Mouse (Mus musculus): Measurements from ENCODE around the gene Ifna16. TPM values are rescaled to one million over a fixed set of nuclear protein-coding genes. Genes with fewer than 3 reads are reported as not detected.
A peak's percentile ranks its signal among the peaks of the same experiment; 100 is the strongest.

Gene Ifna16
- total RNA-seq, 2 experiments from 2014 or later: not detected

DNA sequence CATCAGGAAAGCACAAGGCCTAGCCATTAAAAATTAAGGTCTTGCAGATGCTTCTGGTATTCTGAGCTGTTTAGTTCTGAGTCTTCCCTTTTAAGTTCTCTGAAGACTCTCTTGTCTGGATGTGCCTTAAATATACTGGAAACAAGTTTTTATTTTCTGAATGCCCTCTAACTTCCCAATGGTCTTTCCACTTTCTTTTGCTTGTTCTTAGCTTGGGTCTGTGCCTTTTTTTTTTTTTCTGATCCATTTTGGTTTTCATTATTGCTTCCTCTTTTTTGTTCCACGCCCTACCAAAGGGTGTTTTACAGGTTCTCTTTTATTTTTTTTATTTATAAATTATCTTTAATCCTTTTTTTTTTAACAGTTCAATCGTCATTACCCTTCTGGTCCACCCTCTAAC is 32.4 kb downstream of the Ifna16 start, which contains the start of gene Ifna13:
Ifna13 (minus strand) TSS at position 101 of the 400 bp plus-strand sequence.
- DNase-seq (ENCODE audit: low spot score in 2 of 2): no peak

DNA sequence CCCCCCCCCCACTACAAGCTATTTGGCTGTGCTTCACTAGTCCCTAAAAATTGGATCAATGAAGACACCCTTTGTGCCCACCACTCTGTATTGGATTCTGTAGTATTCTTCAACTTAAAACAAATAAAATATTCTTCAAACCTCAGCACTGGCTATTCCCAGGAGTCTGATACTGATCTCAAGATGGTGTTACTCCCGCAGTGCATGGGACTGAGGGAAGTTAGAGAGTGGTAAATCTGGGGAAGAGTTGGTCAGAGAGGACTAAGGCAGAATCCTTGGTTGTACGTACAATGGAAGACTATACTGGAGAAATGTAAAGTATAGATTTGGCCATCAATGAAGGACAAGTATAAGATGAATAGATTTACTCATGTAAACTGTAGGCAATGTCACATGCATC is 34.2 kb downstream of the Ifna16 start:
- DNase-seq (ENCODE audit: low spot score in 2 of 2): no peak

GRCm38 (mm10) chr4:88641077-88641831 is 35.5 kb downstream of the Ifna16 start:
- DNase-seq (ENCODE audit: low spot score in 2 of 2): peak; percentile 97 to 98

DNA sequence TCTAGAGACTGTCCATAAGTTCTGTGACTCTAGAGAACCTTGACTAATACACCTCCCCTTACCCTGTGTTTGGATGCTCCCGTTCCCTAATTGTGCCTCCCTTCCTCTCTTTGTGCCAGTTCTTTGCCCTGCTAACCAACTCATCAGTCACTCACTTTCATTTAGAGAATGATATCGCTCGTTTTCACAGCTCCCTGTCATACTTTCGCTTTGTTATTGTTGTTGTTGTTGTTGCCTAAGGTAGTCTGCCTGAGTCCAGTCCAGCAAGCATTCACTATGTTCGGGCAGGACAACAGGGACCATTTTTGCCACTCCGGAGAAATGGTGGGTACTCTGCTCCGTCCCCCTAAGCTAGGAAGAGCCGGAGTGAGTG is 36.0 kb downstream of the Ifna16 start:
- no peak for DNase-seq (ENCODE audit: low spot score in 2 of 2)

DNA sequence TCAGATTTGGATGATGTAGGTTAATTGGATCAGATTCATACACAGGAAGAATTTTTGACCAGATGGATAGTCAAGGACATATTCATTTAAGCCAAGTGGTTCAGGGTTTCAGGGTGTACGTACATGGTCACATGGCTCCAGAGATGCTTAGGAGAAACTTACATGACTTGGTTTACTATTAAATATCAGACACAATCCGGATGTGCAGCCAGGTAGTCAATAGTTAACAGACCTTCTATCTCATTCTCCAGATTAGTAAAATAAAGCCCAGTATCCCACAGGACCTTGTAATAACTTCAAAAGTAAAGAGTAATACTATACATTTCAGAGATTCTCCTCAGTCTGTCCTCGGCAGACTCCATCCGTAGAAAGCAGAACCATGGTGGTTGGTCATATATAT is 42.4 kb downstream of the Ifna16 start, which contains the start of gene C87499:
C87499 (minus strand) TSS at position 101 of the 400 bp plus-strand sequence.
- no peak for DNase-seq (ENCODE audit: low spot score in 2 of 2)

Other genes starting within 250 kb of the Ifna16 start
- 1 to 10 TPM; 3.7 to 4.2 TPM for gene Hacd4, start 238.0 kb downstream of the Ifna16 start, total RNA-seq (2021)
- not detected for gene Ifnb1, start 154.2 kb downstream of the Ifna16 start, total RNA-seq (2021)
- gene Ifna15, start 118.7 kb downstream of the Ifna16 start, total RNA-seq (2021): not detected
- not detected for gene Ifna14, start 105.1 kb downstream of the Ifna16 start, total RNA-seq (2021)
- not detected for gene Ifna9, start 84.5 kb downstream of the Ifna16 start, total RNA-seq (2021)
- not detected for gene Ifna12, start 73.5 kb downstream of the Ifna16 start, total RNA-seq (2021)
- gene C87499, start 42.5 kb downstream of the Ifna16 start, total RNA-seq (2021): not detected
- gene Ifna13, start 32.5 kb downstream of the Ifna16 start, total RNA-seq (2021): not detected
- gene Ifna2, start 7.0 kb upstream of the Ifna16 start, total RNA-seq (2021): not detected
- not detected for gene Ifnab, start 14.4 kb upstream of the Ifna16 start, total RNA-seq (2021)
- gene Gm26566, start 44.9 kb upstream of the Ifna16 start, total RNA-seq (2021): under 1 TPM in 1 of 2 experiments, not detected in 1; 0.40 TPM
- 10 to 100 TPM; 77.8 to 85.0 TPM for gene Klhl9, start 45.5 kb upstream of the Ifna16 start, total RNA-seq (2021)
- gene Gm13271, start 77.9 kb upstream of the Ifna16 start, total RNA-seq (2021): not detected
- gene Gm13283, start 83.2 kb upstream of the Ifna16 start, total RNA-seq (2021): not detected
- gene Gm13290, start 96.9 kb upstream of the Ifna16 start, total RNA-seq (2021): not detected
- gene Gm13289, start 100.0 kb upstream of the Ifna16 start, total RNA-seq (2021): not detected
- not detected for gene Gm13272, start 102.9 kb upstream of the Ifna16 start, total RNA-seq (2021)
- gene Ifnz, start 105.2 kb upstream of the Ifna16 start, total RNA-seq (2021): not detected
- not detected for gene Gm13276, start 108.8 kb upstream of the Ifna16 start, total RNA-seq (2021)
- gene Gm13277, start 111.7 kb upstream of the Ifna16 start, total RNA-seq (2021): not detected
- not detected for gene Gm13278, start 114.6 kb upstream of the Ifna16 start, total RNA-seq (2021)
- not detected for gene Gm13275, start 117.6 kb upstream of the Ifna16 start, total RNA-seq (2021)
- gene Gm13279, start 120.5 kb upstream of the Ifna16 start, total RNA-seq (2021): not detected
- not detected for gene Gm13285, start 122.7 kb upstream of the Ifna16 start, total RNA-seq (2021)
- not detected for gene Gm13287, start 126.3 kb upstream of the Ifna16 start, total RNA-seq (2021)
- not detected for gene Gm13288, start 128.6 kb upstream of the Ifna16 start, total RNA-seq (2021)
- gene Ifna7, start 139.3 kb upstream of the Ifna16 start, total RNA-seq (2021): not detected
- gene Ifna11, start 143.0 kb upstream of the Ifna16 start, total RNA-seq (2021): not detected
- gene Ifna6, start 150.5 kb upstream of the Ifna16 start, total RNA-seq (2021): not detected
- gene Ifna5, start 158.6 kb upstream of the Ifna16 start, total RNA-seq (2021): not detected
- not detected for gene Ifna4, start 164.9 kb upstream of the Ifna16 start, total RNA-seq (2021)
- not detected for gene Ifna1, start 173.2 kb upstream of the Ifna16 start, total RNA-seq (2021)
- gene Ifne, start 203.3 kb upstream of the Ifna16 start, total RNA-seq (2021): not detected

All from adrenal gland, adult 18-20 months (tissue).